ENCODE assay signal across 23 mouse cellular contexts in genomic region chr16:86765974-86766373, GRCm38 (mm10).
DNase-seq lines count a peak whose midpoint lies in the region; ATAC-seq and TF ChIP-seq lines count a peak whose summit lies in the region.
"Had no signal": no experiment of that assay in that cellular context is flagged by ENCODE, and none has a peak within 500 bp of the region (broad histone marks: within the 10 kb centered on the region; RNA-seq: fewer than 3 reads in every experiment).

No protein-coding gene starts in this region.

- no peak overlapping the region for H3K4me3 ChIP-seq in lung, embryonic 16.5 days (ENCODE audit: low read length)
- no peak overlapping the region for H3K4me3 ChIP-seq in embryonic facial prominence, embryonic 11.5 days (ENCODE audit: low read depth, low read length)
- no peak overlapping the region for H3K4me3 ChIP-seq in limb, embryonic 14.5 days (replicated peaks; ENCODE audit: low read length)
- no peak overlapping the region for H3K4me3 ChIP-seq in forebrain, embryonic 11.5 days (ENCODE audit: low read depth, low read length)
- H3K4me3 ChIP-seq: erythroblast, embryonic 14.5 days; left cerebral cortex, adult 2 months; neural tube, embryonic 13.5 days had no signal

- no peaks in the 10 kb centered on the region for H3K9me3 ChIP-seq in lung, embryonic 16.5 days (ENCODE audit: control insufficient read depth, low read length)
- H3K9me3 ChIP-seq in embryonic facial prominence, embryonic 11.5 days (replicated peaks; ENCODE audit: control insufficient read depth, low read length) = no peaks in the 10 kb centered on the region
- no peaks in the 10 kb centered on the region for H3K9me3 ChIP-seq in limb, embryonic 14.5 days (ENCODE audit: control insufficient read depth, low read length)
- H3K9me3 ChIP-seq in forebrain, embryonic 11.5 days (ENCODE audit: control insufficient read depth, low read length) = no peaks in the 10 kb centered on the region
- H3K9me3 ChIP-seq: neural tube, embryonic 13.5 days had no signal

- TF ChIP-seq POLR2A in limb, embryonic 14.5 days (IDR thresholded peaks at IDR 0.05; ENCODE audit: borderline replicate concordance, extremely low read depth, insufficient read depth, insufficient read length) = no peak

- WGBS in lung, embryonic 16.5 days = 67% methylated on average over 8 of the region's 8 CpGs
- 62% methylated on average over 8 of the region's 8 CpGs for WGBS in embryonic facial prominence, embryonic 11.5 days
- 41% methylated on average over 8 of the region's 8 CpGs for WGBS in limb, embryonic 14.5 days
- WGBS in forebrain, embryonic 11.5 days = 84% methylated on average over 8 of the region's 8 CpGs

- H3K27me3 ChIP-seq in lung, embryonic 16.5 days (ENCODE audit: control insufficient read depth, insufficient read depth, low read depth, low read length) = no peaks in the 10 kb centered on the region
- no peaks in the 10 kb centered on the region for H3K27me3 ChIP-seq in embryonic facial prominence, embryonic 11.5 days (ENCODE audit: control insufficient read depth, insufficient read depth, low read length)
- no peaks in the 10 kb centered on the region for H3K27me3 ChIP-seq in limb, embryonic 14.5 days (ENCODE audit: control insufficient read depth, insufficient read depth, low read length)
- no peaks in the 10 kb centered on the region for H3K27me3 ChIP-seq in forebrain, embryonic 11.5 days (ENCODE audit: control insufficient read depth, insufficient read depth, low read length)
- H3K27me3 ChIP-seq: neural tube, embryonic 13.5 days had no signal

- H3K9ac ChIP-seq in lung, embryonic 16.5 days (ENCODE audit: low read length) = no peak overlapping the region
- no peak overlapping the region for H3K9ac ChIP-seq in embryonic facial prominence, embryonic 11.5 days (replicated peaks; ENCODE audit: low read length)
- no peak overlapping the region for H3K9ac ChIP-seq in limb, embryonic 14.5 days (ENCODE audit: low read depth, low read length, severe bottlenecking)
- no peak overlapping the region for H3K9ac ChIP-seq in forebrain, embryonic 11.5 days (ENCODE audit: low read length)
- H3K9ac ChIP-seq: forebrain, postnatal 0 days; neural tube, embryonic 13.5 days had no signal

- H3K4me2 ChIP-seq in lung, embryonic 16.5 days (ENCODE audit: low read depth, low read length) = no peak overlapping the region
- no peak overlapping the region for H3K4me2 ChIP-seq in embryonic facial prominence, embryonic 11.5 days (ENCODE audit: low read depth, low read length)
- H3K4me2 ChIP-seq in limb, embryonic 14.5 days (replicated peaks; ENCODE audit: low read depth, low read length, severe bottlenecking) = no peak overlapping the region
- no peak overlapping the region for H3K4me2 ChIP-seq in forebrain, embryonic 11.5 days (ENCODE audit: low read depth, low read length, severe bottlenecking)
- H3K4me2 ChIP-seq: heart, embryonic 11.5 days; neural tube, embryonic 13.5 days had no signal

- peak; percentile 2 for DNase-seq in embryo, embryonic 11 days
- DNase-seq in embryo, embryonic 9.5 days (ENCODE audit: extremely low spot score) = no peak
- DNase-seq in lung, postnatal 14 days = no peak
- DNase-seq in embryonic facial prominence, embryonic 11.5 days (ENCODE audit: low spot score) = peak; percentile 64
- DNase-seq in limb, embryonic 14.5 days (ENCODE audit: low spot score) = peak; percentile 77
- no peak for DNase-seq in forebrain, embryonic 11.5 days (ENCODE audit: low spot score)
- DNase-seq: adrenal gland, postnatal 10 days; cerebellum, adult 18-20 months; cerebellum, postnatal 36 days; forebrain, postnatal 0 days; gastrocnemius, postnatal 14 days; heart, postnatal 4 days; kidney, adult 18-20 months; kidney, postnatal 25 days; right cerebral cortex, postnatal 14 days; thymus, postnatal 4 days had no signal

- no peaks in the 10 kb centered on the region for H3K36me3 ChIP-seq in lung, embryonic 16.5 days (ENCODE audit: control insufficient read depth, insufficient read depth, low read length)
- no peaks in the 10 kb centered on the region for H3K36me3 ChIP-seq in embryonic facial prominence, embryonic 11.5 days (replicated peaks; ENCODE audit: control insufficient read depth, insufficient read depth, low read depth, low read length)
- H3K36me3 ChIP-seq in limb, embryonic 14.5 days (ENCODE audit: control insufficient read depth, insufficient read depth, low read length) = no peaks in the 10 kb centered on the region
- no peaks in the 10 kb centered on the region for H3K36me3 ChIP-seq in forebrain, embryonic 11.5 days (ENCODE audit: control insufficient read depth, insufficient read depth, low read length)
- H3K36me3 ChIP-seq: neural tube, embryonic 13.5 days had no signal

- 0 out of 2 replicates have a peak overlapping the region, but pooled peaks have one; percentile 28 for H3K27ac ChIP-seq in lung, embryonic 16.5 days (ENCODE audit: low read length)
- no peak overlapping the region for H3K27ac ChIP-seq in embryonic facial prominence, embryonic 11.5 days (replicated peaks; ENCODE audit: low read depth, low read length)
- peak overlapping the region; percentile 53; the same call in 1 of the 2 replicates for H3K27ac ChIP-seq in limb, embryonic 14.5 days (replicated peaks; ENCODE audit: low read depth, low read length)
- no peak overlapping the region for H3K27ac ChIP-seq in forebrain, embryonic 11.5 days (ENCODE audit: low read depth, low read length)
- H3K27ac ChIP-seq: hindbrain, postnatal 0 days; left cerebral cortex, adult 2 months; neural tube, embryonic 13.5 days had no signal

- H3K4me1 ChIP-seq in lung, embryonic 16.5 days (replicated peaks; ENCODE audit: control insufficient read depth, insufficient read depth, low read length) = no peaks in the 10 kb centered on the region
- no peaks in the 10 kb centered on the region for H3K4me1 ChIP-seq in embryonic facial prominence, embryonic 11.5 days (ENCODE audit: control insufficient read depth, insufficient read depth, low read length)
- H3K4me1 ChIP-seq in limb, embryonic 14.5 days (ENCODE audit: control insufficient read depth, insufficient read depth, low read length) = peaks cover 6% of the 10 kb centered on the region; the same call in 1 of the 2 replicates
- no peaks in the 10 kb centered on the region for H3K4me1 ChIP-seq in forebrain, embryonic 11.5 days (replicated peaks; ENCODE audit: control insufficient read depth, insufficient read depth, low read length)
- H3K4me1 ChIP-seq: neural tube, embryonic 13.5 days had no signal

- no peak for ATAC-seq in lung, embryonic 16.5 days (ENCODE audit: low read depth)
- ATAC-seq in embryonic facial prominence, embryonic 11.5 days (replicated peaks; ENCODE audit: insufficient number of reproducible peaks, low FRiP score, low TSS enrichment, low read depth) = no peak
- ATAC-seq in limb, embryonic 14.5 days (ENCODE audit: low FRiP score, low read depth) = 0 out of 2 replicates have a peak, but pooled peaks have one; percentile 45
- no peak for ATAC-seq in forebrain, embryonic 11.5 days (replicated peaks; ENCODE audit: low FRiP score)
- ATAC-seq in erythroblast, adult 5-6 weeks (replicated peaks; ENCODE audit: low FRiP score, poor library complexity, severe bottlenecking) = no peak
- ATAC-seq: forebrain, postnatal 0 days; hindbrain, postnatal 0 days had no signal

Comparison
In these comparisons a context has a peak if more than half of its experiments do, and no peak if none do; other contexts are left out.
1. DNase-seq: peak in embryo, embryonic 11 days (single experiment), embryonic facial prominence, embryonic 11.5 days (single experiment) and limb, embryonic 14.5 days (single experiment); none in embryo, embryonic 9.5 days (single experiment), lung, postnatal 14 days (single experiment) and forebrain, embryonic 11.5 days (single experiment).
2. H3K27ac ChIP-seq: peak in lung, embryonic 16.5 days (single experiment) and limb, embryonic 14.5 days (single experiment); none in embryonic facial prominence, embryonic 11.5 days (single experiment) and forebrain, embryonic 11.5 days (single experiment).